Mouse (Mus musculus): Measurements from ENCODE around the gene Nxph1. TPM values are rescaled to one million over a fixed set of nuclear protein-coding genes. Genes with fewer than 3 reads are reported as not detected.

Nxph1 gene
- polyA plus RNA-seq, 1 experiment from 2014 or later: not detected

- H3K4me1 ChIP-seq (ENCODE audit: insufficient read depth, low read depth, low read length): no peaks in the 10 kb centered on the region
- no peaks in the 10 kb centered on the region for H3K36me3 ChIP-seq (ENCODE audit: insufficient read depth, low read length)
- TF ChIP-seq CTCF (IDR thresholded peaks at IDR 0.05) (peak; percentile 61), EP300 (IDR thresholded peaks at IDR 0.05) (no peak)
- peak; percentile 16; the same call in 1 of the 2 replicates for ATAC-seq
- DNase-seq (ENCODE audit: low spot score): peak; percentile 27
- peaks cover 51% of the 10 kb centered on the region for H3K27me3 ChIP-seq (replicated peaks; ENCODE audit: insufficient read depth, low read length)
- H3K9ac ChIP-seq (replicated peaks; ENCODE audit: low read depth): no peak overlapping the region
- peak overlapping the region; percentile 37 for H3K4me2 ChIP-seq (replicated peaks; ENCODE audit: low read depth, low read length)
- no peak overlapping the region for H3K27ac ChIP-seq (ENCODE audit: low read length)
- H3K9me3 ChIP-seq (ENCODE audit: low read length): no peaks in the 10 kb centered on the region
- H3K4me3 ChIP-seq (ENCODE audit: low read depth, low read length): peak overlapping the region; percentile 10; the same call in 1 of the 2 replicates
- 1% methylated on average over 24 of the region's 24 CpGs for WGBS
These were observed 3.1 kb downstream of the Nxph1 start for GRCm38 (mm10) chr6:8951326-8951695.

- no peak overlapping the region for H3K4me3 ChIP-seq (ENCODE audit: low read depth, low read length)
- 25% methylated on average over 15 of the region's 15 CpGs for WGBS
These were observed 3.8 kb downstream of the Nxph1 start for GRCm38 (mm10) chr6:8951884-8952590.

GRCm38 (mm10) chr6:8955817-8956529 lies 7.7 kb downstream of the Nxph1 start:
- peaks cover 29% of the 10 kb centered on the region; the same call in 1 of the 2 replicates for H3K27me3 ChIP-seq (replicated peaks; ENCODE audit: insufficient read depth, low read length)
- no peak overlapping the region for H3K4me2 ChIP-seq (replicated peaks; ENCODE audit: low read depth, low read length)
- no peak overlapping the region for H3K4me3 ChIP-seq (ENCODE audit: low read depth, low read length)
- H3K9ac ChIP-seq (replicated peaks; ENCODE audit: low read depth): no peak overlapping the region
- ATAC-seq (no peak), DNase-seq (ENCODE audit: low spot score) (no peak)
- no peaks in the 10 kb centered on the region for H3K9me3 ChIP-seq (ENCODE audit: low read length)
- WGBS: 2% methylated on average over 35 of the region's 35 CpGs
- H3K4me1 ChIP-seq (ENCODE audit: insufficient read depth, low read depth, low read length): no peaks in the 10 kb centered on the region
- TF ChIP-seq CTCF (IDR thresholded peaks at IDR 0.05): no peak
- no peak for TF ChIP-seq EP300 (IDR thresholded peaks at IDR 0.05)
- H3K27ac ChIP-seq (ENCODE audit: low read length): no peak overlapping the region
- H3K36me3 ChIP-seq (ENCODE audit: insufficient read depth, low read length): no peaks in the 10 kb centered on the region

More at GRCm38 (mm10) chr6:8951884-8952590, 3.8 kb downstream of the Nxph1 start:
- Histone ChIP-seq H3K9ac (replicated peaks; ENCODE audit: low read depth) (no peak overlapping the region), H3K9me3 (ENCODE audit: low read length) (no peaks in the 10 kb centered on the region), H3K4me1 (ENCODE audit: insufficient read depth, low read depth, low read length) (no peaks in the 10 kb centered on the region), H3K27me3 (replicated peaks; ENCODE audit: insufficient read depth, low read length) (peaks cover 57% of the 10 kb centered on the region), H3K4me2 (replicated peaks; ENCODE audit: low read depth, low read length) (no peak overlapping the region), H3K27ac (ENCODE audit: low read length) (no peak overlapping the region), H3K36me3 (ENCODE audit: insufficient read depth, low read length) (no peaks in the 10 kb centered on the region)
- ATAC-seq (no peak), DNase-seq (ENCODE audit: low spot score) (no peak)
- TF ChIP-seq EP300 (IDR thresholded peaks at IDR 0.05) (no peak), CTCF (IDR thresholded peaks at IDR 0.05) (no peak)

- ATAC-seq: no peak
- no peak for DNase-seq (ENCODE audit: low spot score)
- peaks cover 23% of the 10 kb centered on the region; the same call in 1 of the 2 replicates for H3K27me3 ChIP-seq (replicated peaks; ENCODE audit: insufficient read depth, low read length)
These were observed 8.7 kb downstream of the Nxph1 start for GRCm38 (mm10) chr6:8956743-8957528.

GRCm38 (mm10) chr6:8957529-8957887 lies 9.3 kb downstream of the Nxph1 start:
- Histone ChIP-seq H3K9me3 (ENCODE audit: low read length) (no peaks in the 10 kb centered on the region), H3K4me2 (replicated peaks; ENCODE audit: low read depth, low read length) (no peak overlapping the region), H3K27ac (ENCODE audit: low read length) (no peak overlapping the region), H3K4me3 (ENCODE audit: low read depth, low read length) (no peak overlapping the region), H3K27me3 (replicated peaks; ENCODE audit: insufficient read depth, low read length) (peaks cover 23% of the 10 kb centered on the region; the same call in 1 of the 2 replicates), H3K4me1 (ENCODE audit: insufficient read depth, low read depth, low read length) (no peaks in the 10 kb centered on the region), H3K36me3 (ENCODE audit: insufficient read depth, low read length) (no peaks in the 10 kb centered on the region), H3K9ac (replicated peaks; ENCODE audit: low read depth) (no peak overlapping the region)
- DNase-seq (ENCODE audit: low spot score) (peak; percentile 21), ATAC-seq (no peak; the same call in 1 of the 2 replicates)
- no peak for TF ChIP-seq EP300 (IDR thresholded peaks at IDR 0.05)
- TF ChIP-seq CTCF (IDR thresholded peaks at IDR 0.05): no peak
- 2% methylated on average over 15 of the region's 15 CpGs for WGBS

More at GRCm38 (mm10) chr6:8956743-8957528, 8.7 kb downstream of the Nxph1 start:
- no peak overlapping the region for H3K9ac ChIP-seq (replicated peaks; ENCODE audit: low read depth)
- H3K36me3 ChIP-seq (ENCODE audit: insufficient read depth, low read length): no peaks in the 10 kb centered on the region
- no peaks in the 10 kb centered on the region for H3K9me3 ChIP-seq (ENCODE audit: low read length)
- H3K4me3 ChIP-seq (ENCODE audit: low read depth, low read length): no peak overlapping the region
- no peak for TF ChIP-seq CTCF (IDR thresholded peaks at IDR 0.05)
- no peak for TF ChIP-seq EP300 (IDR thresholded peaks at IDR 0.05)
- H3K4me2 ChIP-seq (replicated peaks; ENCODE audit: low read depth, low read length): no peak overlapping the region
- H3K4me1 ChIP-seq (ENCODE audit: insufficient read depth, low read depth, low read length): no peaks in the 10 kb centered on the region
- WGBS: 5% methylated on average over 25 of the region's 25 CpGs
- no peak overlapping the region for H3K27ac ChIP-seq (ENCODE audit: low read length)
